Mouse (Mus musculus): ENCODE data around the gene Rcan3. TPM values are rescaled to one million over a fixed set of nuclear protein-coding genes. Genes with fewer than 3 reads are reported as not detected.

The Rcan3 gene
- polyA plus RNA-seq, 1 experiment from 2014 or later = 18.8 TPM

DNA sequence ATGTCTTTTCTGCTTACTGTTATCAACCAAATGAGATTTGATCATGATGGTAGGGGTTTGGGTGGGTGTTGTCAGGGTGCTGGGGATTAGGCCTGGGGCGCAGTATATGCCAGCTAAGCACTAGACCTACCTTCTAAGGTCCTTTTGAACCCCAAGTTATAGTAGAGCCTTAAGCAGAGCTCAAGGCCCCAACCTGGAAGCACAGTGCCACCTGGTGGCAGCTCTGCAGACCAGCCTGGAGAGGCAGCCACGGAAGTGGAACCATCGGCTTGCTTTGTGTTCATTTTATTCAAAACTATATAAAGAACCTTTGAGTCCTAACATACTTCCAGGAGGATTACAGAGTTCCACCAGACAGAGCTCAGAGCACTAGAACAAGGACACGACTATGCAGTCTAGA is 22.0 kb downstream of the Rcan3 start:
- H3K36me3 ChIP-seq = peaks cover 3% of the 10 kb centered on the region
- H3K4me2 ChIP-seq = no peak overlapping the region
- no peak for ATAC-seq (ENCODE audit: insufficient read depth, low FRiP score, low read depth)
- no peak overlapping the region for H3K27ac ChIP-seq
- H3K4me3 ChIP-seq (replicated peaks) = no peak overlapping the region
- H3K9ac ChIP-seq = no peak overlapping the region
- H3K4me1 ChIP-seq = no peaks in the 10 kb centered on the region
- no peaks in the 10 kb centered on the region for H3K9me3 ChIP-seq
- H3K27me3 ChIP-seq (replicated peaks) = no peaks in the 10 kb centered on the region
- WGBS = 35% methylated on average over 4 of the region's 4 CpGs

DNA sequence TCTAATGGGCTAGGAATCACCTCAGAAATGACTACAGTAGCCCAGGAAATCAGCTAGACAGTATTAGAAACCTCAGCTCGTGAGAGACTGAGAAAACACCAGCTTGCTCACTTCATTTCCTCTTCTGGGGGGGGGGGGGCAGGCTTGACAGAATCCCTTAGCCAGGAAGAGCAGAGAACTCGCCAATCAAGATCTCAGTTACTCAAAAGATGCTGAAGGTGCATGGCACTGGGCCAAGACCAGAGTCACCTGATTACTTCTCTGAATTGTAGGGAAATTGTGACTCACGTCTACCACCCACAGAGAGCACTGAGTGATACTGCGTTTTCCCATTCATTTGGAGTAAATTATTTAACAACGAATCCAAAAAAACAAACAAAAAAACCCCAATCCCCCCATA is 27.5 kb downstream of the Rcan3 start:
- no peak overlapping the region for H3K27ac ChIP-seq
- no peak overlapping the region for H3K9ac ChIP-seq
- no peaks in the 10 kb centered on the region for H3K36me3 ChIP-seq
- no peaks in the 10 kb centered on the region for H3K9me3 ChIP-seq
- 43% methylated on average over 5 of the region's 5 CpGs for WGBS
- H3K4me1 ChIP-seq = no peaks in the 10 kb centered on the region
- no peak overlapping the region for H3K4me3 ChIP-seq (replicated peaks)
- no peak overlapping the region for H3K4me2 ChIP-seq
- no peak for ATAC-seq (ENCODE audit: insufficient read depth, low FRiP score, low read depth)
- H3K27me3 ChIP-seq (replicated peaks) = no peaks in the 10 kb centered on the region

DNA sequence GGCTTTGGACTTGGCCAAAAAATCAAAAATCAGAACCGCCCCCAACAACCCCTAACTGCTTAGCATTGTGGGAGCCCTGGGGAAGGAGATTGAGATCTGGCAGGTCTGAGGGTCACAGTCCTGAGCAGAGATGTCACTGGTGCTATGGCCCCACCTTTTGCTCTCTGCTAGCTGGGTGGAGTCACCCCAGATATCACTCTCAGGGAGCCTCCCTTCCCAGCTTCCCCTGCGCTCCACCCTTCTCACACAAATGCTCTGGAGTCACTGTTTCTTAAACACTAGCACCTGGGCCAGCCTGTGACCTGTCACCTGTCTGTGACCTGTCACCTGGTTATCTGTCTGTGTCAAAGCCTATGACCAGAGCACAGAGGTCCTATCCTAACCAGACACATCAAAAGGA is 28.7 kb downstream of the Rcan3 start:
- Histone ChIP-seq H3K9me3 (no peaks in the 10 kb centered on the region), H3K27me3 (replicated peaks) (no peaks in the 10 kb centered on the region), H3K27ac (no peak overlapping the region), H3K36me3 (no peaks in the 10 kb centered on the region), H3K4me2 (no peak overlapping the region), H3K4me1 (no peaks in the 10 kb centered on the region), H3K9ac (no peak overlapping the region), H3K4me3 (replicated peaks) (no peak overlapping the region)
- peak; percentile 53; the same call in 1 of the 2 replicates for ATAC-seq (ENCODE audit: insufficient read depth, low FRiP score, low read depth)
- WGBS = 83% methylated on average over 2 of the region's 2 CpGs

DNA sequence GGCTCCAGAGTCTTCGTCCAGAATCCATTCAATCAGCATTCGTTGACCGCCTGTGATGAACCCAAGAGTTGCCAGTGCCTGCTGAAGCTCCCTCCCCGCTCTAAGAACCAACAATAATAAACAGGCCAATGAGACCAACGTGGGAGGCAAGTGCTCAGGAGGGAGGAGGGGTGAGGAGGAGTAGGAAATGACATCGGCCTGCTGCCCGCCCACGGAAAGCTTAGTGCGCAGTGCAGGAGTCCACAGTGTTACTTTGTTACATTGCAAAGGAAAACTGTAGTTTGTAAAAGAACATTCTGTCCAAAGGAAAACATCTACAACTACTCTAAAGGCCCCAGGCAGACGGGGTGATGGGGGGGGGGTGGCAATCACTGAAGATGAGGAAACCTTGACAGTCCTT is 29.6 kb downstream of the Rcan3 start:
- no peak overlapping the region for H3K9ac ChIP-seq
- H3K4me2 ChIP-seq = no peak overlapping the region
- H3K27me3 ChIP-seq (replicated peaks) = no peaks in the 10 kb centered on the region
- no peaks in the 10 kb centered on the region for H3K36me3 ChIP-seq
- no peak overlapping the region for H3K4me3 ChIP-seq (replicated peaks)
- H3K27ac ChIP-seq = no peak overlapping the region
- 75% methylated on average over 10 of the region's 10 CpGs for WGBS
- no peaks in the 10 kb centered on the region for H3K9me3 ChIP-seq
- H3K4me1 ChIP-seq = no peaks in the 10 kb centered on the region
- ATAC-seq (ENCODE audit: insufficient read depth, low FRiP score, low read depth) = no peak

DNA sequence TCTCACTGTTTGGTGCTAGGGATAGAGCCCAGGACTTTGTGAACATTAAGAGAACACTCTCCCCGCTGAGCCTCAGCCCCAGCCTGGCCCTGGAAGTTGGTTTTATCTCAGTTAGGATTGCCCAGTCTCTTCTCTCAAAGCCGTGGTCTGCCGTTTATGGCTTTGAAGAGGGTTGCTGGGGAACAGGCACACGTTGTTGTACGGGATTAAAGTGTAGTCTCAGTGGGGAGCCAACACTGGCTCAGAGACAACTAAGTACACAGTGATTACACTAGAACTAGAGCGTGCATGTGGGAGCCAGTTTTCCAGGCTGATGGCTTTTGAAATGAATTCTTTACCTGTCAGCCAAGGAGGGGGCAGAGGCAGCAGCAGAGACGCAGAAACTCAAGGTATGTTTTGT is 31.8 kb downstream of the Rcan3 start:
- Histone ChIP-seq H3K27ac (no peak overlapping the region), H3K9ac (no peak overlapping the region), H3K36me3 (no peaks in the 10 kb centered on the region), H3K9me3 (no peaks in the 10 kb centered on the region), H3K4me1 (peaks cover 5% of the 10 kb centered on the region), H3K4me2 (no peak overlapping the region), H3K27me3 (replicated peaks) (peaks cover 10% of the 10 kb centered on the region; the same call in 1 of the 2 replicates), H3K4me3 (replicated peaks) (no peak overlapping the region)
- WGBS = 37% methylated on average over 7 of the region's 7 CpGs
- no peak for ATAC-seq (ENCODE audit: insufficient read depth, low FRiP score, low read depth)

DNA sequence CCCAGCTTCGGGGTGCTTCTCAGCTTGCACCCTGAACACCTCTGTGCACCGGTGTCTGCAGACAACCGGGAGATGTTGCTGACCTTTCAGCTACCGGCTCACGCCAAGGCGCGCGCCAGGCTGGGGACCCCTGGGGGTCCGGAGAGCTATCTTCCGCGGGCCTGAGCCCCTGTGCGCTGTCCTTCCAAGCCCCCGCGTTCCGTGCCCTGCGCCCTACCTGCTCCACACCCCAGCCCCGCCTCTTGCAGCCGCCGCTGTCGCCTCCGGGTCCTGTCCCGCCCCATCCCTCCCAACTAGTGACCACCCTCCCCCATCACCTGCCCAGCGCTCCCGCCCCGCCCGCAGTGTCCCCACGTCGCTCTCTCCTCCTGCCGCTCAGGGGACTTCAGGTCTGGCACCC is 35.7 kb downstream of the Rcan3 start, which contains the start of gene Ncmap:
TSS of gene Ncmap (minus strand) at position 237 of the 400 bp plus-strand sequence.
- peak; percentile 69; the same call in 1 of the 2 replicates for ATAC-seq (ENCODE audit: insufficient read depth, low FRiP score, low read depth)
- Histone ChIP-seq H3K36me3 (no peaks in the 10 kb centered on the region), H3K27me3 (replicated peaks) (peaks cover 10% of the 10 kb centered on the region), H3K9ac (0 out of 2 replicates have a peak within 1 kb of the TSS, but pooled peaks have one; percentile 16), H3K4me3 (replicated peaks) (peak within 1 kb of the TSS; percentile 44), H3K4me2 (peak within 1 kb of the TSS; percentile 82), H3K27ac (peak within 1 kb of the TSS; percentile 86), H3K4me1 (peaks cover 5% of the 10 kb centered on the region), H3K9me3 (no peaks in the 10 kb centered on the region)
- WGBS = 1% methylated on average over 28 of the region's 29 CpGs

DNA sequence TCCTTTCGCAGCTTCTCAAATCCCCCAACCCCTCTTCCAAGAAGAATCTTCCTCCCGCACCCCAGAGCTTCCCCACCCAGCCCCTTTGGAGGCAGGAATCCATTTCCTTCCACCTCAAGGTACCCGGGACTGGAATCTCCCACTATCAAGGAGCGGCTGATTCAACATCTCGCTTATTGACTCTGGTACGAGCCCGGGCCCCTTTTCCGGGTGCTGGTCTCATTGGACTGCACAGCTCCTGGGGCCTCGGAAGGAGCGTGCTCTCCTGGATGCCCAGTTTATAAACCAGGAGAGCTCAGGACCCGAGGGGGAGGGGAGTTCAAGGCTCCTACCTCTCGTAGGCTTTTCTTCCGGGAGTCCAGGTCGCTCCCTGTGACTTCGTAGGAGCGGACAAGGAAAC is 36.1 kb downstream of the Rcan3 start:
- ATAC-seq (ENCODE audit: insufficient read depth, low FRiP score, low read depth) = peak; percentile 76
- Histone ChIP-seq H3K36me3 (no peaks in the 10 kb centered on the region), H3K4me3 (replicated peaks) (peak overlapping the region; percentile 44), H3K4me1 (peaks cover 5% of the 10 kb centered on the region), H3K27me3 (replicated peaks) (peaks cover 10% of the 10 kb centered on the region), H3K4me2 (peak overlapping the region; percentile 82), H3K9ac (0 out of 2 replicates have a peak overlapping the region, but pooled peaks have one; percentile 16), H3K27ac (peak overlapping the region; percentile 86), H3K9me3 (no peaks in the 10 kb centered on the region)
- WGBS = 4% methylated on average over 16 of the region's 16 CpGs

DNA sequence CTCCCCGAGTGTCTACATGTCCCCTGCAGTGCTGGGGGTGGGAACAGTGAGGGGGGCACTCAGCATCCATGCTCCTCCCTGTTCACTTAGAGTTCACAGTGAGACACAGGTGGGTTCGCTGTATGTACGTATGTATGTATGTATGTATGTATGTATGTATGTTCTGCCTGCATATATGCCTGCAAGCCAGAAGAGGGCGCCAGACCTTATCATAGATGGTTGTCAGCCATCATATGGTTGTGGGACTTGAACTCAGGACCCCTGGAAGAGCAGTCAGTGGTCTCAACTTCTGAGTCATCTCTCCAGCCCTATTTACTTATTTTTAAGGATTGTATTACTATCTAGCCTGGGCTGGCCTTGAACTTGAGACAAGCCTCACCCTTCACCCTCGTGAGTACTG is 37.4 kb downstream of the Rcan3 start:
- no peak overlapping the region for H3K27ac ChIP-seq
- H3K27me3 ChIP-seq (replicated peaks) = peaks cover 10% of the 10 kb centered on the region
- H3K4me1 ChIP-seq = peaks cover 5% of the 10 kb centered on the region
- no peak overlapping the region for H3K9ac ChIP-seq
- H3K36me3 ChIP-seq = no peaks in the 10 kb centered on the region
- ATAC-seq (ENCODE audit: insufficient read depth, low FRiP score, low read depth) = no peak
- 0 out of 2 replicates have a peak overlapping the region, but pooled peaks have one; percentile 82 for H3K4me2 ChIP-seq
- H3K9me3 ChIP-seq = no peaks in the 10 kb centered on the region
- WGBS = 85% methylated on average over 5 of the region's 5 CpGs
- H3K4me3 ChIP-seq (replicated peaks) = no peak overlapping the region

DNA sequence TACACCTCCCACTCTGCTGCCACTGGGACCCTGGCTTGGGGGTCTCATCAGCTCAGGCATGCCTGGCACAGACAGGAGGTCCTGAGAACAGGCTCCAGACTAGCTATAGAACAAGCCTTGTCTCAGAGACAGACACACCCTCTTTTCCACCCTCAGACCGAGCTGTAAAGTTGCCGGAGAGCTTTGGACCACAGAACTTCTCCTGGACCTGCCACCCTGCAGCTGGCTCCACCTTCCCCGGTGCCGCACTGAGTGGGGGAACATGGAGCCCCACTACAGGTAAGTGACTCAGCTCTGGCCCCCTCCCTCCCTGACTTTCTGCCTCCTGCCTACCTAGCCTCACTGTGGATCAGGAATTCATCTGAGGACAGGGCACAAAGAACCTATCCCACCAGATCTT is 38.3 kb downstream of the Rcan3 start:
- Histone ChIP-seq H3K4me3 (replicated peaks) (no peak overlapping the region), H3K9me3 (no peaks in the 10 kb centered on the region), H3K4me1 (peaks cover 5% of the 10 kb centered on the region), H3K27me3 (replicated peaks) (peaks cover 10% of the 10 kb centered on the region), H3K4me2 (no peak overlapping the region), H3K36me3 (no peaks in the 10 kb centered on the region), H3K27ac (no peak overlapping the region), H3K9ac (no peak overlapping the region)
- ATAC-seq (ENCODE audit: insufficient read depth, low FRiP score, low read depth) = no peak
- 66% methylated on average over 4 of the region's 4 CpGs for WGBS

DNA sequence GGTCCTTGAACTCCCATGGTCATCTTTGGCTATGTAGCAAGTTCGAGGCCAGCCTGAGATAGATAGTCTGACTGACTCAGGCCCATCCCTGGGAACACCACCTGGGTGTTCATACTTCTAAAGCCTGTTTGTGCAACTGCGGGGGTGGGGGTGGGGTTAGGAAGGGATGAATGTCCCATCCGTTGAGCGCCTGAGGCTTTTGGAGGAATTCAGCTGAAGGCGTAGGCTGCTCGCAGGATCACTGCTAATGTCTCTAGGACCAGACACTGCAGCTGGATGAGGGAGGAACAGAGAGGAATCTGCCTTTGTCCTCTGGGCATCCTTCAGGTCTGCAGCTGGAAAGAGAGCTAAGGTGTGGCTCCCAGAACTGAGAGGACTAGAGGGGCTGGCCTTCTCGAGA is 39.0 kb downstream of the Rcan3 start:
- H3K4me2 ChIP-seq = no peak overlapping the region
- no peak for ATAC-seq (ENCODE audit: insufficient read depth, low FRiP score, low read depth)
- peaks cover 5% of the 10 kb centered on the region for H3K4me1 ChIP-seq
- H3K27ac ChIP-seq = no peak overlapping the region
- no peak overlapping the region for H3K9ac ChIP-seq
- no peaks in the 10 kb centered on the region for H3K36me3 ChIP-seq
- H3K27me3 ChIP-seq (replicated peaks) = peaks cover 10% of the 10 kb centered on the region
- H3K9me3 ChIP-seq = no peaks in the 10 kb centered on the region
- no peak overlapping the region for H3K4me3 ChIP-seq (replicated peaks)
- WGBS = 79% methylated on average over 7 of the region's 7 CpGs

DNA sequence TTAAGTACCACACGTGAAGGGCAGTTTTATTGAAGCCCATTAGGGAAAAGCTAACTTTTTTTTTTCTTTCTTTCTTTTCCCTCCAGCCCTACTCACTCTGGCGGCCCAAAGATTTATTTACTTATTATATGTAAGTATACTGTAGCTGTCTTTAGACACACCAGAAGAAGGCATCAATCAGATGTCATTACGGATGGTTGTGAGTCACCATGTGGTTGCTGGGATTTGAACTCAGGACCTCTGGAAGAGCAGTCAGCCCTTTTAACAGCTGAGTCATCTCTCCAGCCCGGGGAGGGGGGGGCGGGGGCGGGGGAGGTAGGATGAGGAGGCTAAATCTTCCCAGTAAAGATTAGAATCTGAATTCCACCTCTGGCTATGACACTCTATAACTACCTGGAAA is 40.3 kb downstream of the Rcan3 start:
- H3K36me3 ChIP-seq = no peaks in the 10 kb centered on the region
- no peaks in the 10 kb centered on the region for H3K9me3 ChIP-seq
- no peak overlapping the region for H3K9ac ChIP-seq
- 66% methylated on average over 6 of the region's 6 CpGs for WGBS
- no peak overlapping the region for H3K4me2 ChIP-seq
- no peak for ATAC-seq (ENCODE audit: insufficient read depth, low FRiP score, low read depth)
- H3K27me3 ChIP-seq (replicated peaks) = peaks cover 10% of the 10 kb centered on the region
- no peak overlapping the region for H3K4me3 ChIP-seq (replicated peaks)
- H3K4me1 ChIP-seq = peaks cover 5% of the 10 kb centered on the region
- H3K27ac ChIP-seq = no peak overlapping the region

DNA sequence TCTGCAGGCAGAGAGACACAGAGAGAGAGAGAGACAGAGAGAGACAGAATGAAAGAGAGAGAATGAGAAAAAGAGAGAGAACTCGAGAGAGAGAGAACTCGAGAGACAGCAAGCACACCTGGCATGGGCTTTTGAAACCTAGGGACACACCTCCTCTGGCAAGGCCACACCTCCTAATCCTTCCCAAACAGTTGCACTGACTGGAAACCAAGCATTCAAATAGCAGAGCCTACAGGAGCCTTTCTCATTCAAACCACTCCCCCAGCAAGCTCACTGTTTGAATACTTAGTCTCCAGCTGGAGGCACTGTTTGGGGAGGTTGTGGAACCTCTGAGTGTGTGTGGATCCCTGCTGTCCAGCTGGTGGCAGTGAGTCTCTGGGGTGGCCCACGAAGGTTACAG is 40.9 kb downstream of the Rcan3 start:
- Histone ChIP-seq H3K9ac (no peak overlapping the region), H3K36me3 (no peaks in the 10 kb centered on the region), H3K27ac (no peak overlapping the region), H3K9me3 (no peaks in the 10 kb centered on the region), H3K4me2 (no peak overlapping the region), H3K4me1 (peaks cover 2% of the 10 kb centered on the region), H3K4me3 (replicated peaks) (no peak overlapping the region), H3K27me3 (replicated peaks) (peaks cover 5% of the 10 kb centered on the region)
- 79% methylated on average over 3 of the region's 3 CpGs for WGBS
- ATAC-seq (ENCODE audit: insufficient read depth, low FRiP score, low read depth) = no peak

DNA sequence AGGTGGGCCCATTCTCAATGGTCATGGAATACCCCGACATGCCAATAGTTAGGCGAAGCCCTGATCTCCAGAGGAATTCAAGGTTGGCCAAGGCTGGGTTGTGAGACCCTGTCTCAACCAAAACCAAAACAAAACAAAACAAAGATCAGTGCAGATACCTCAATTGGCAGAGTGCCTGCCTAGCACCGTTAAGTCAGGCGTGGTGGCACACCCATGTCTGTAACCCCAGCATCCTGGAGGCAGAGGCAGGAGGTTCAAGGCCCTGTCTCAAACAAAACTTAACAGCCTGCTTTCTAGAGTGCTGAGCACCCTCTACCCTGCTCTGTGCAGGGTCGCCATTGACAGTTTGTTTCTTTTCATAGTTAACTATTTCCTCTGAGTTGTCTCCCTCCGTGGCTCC is 42.6 kb downstream of the Rcan3 start:
- Histone ChIP-seq H3K9me3 (no peaks in the 10 kb centered on the region), H3K4me1 (no peaks in the 10 kb centered on the region; the same call in 1 of the 2 replicates), H3K4me3 (replicated peaks) (no peak overlapping the region), H3K9ac (no peak overlapping the region), H3K27me3 (replicated peaks) (no peaks in the 10 kb centered on the region), H3K4me2 (no peak overlapping the region), H3K36me3 (no peaks in the 10 kb centered on the region), H3K27ac (no peak overlapping the region)
- ATAC-seq (ENCODE audit: insufficient read depth, low FRiP score, low read depth) = no peak
- 48% methylated on average over 6 of the region's 6 CpGs for WGBS

All from stomach, embryonic 15.5 days (tissue).